Mouse (Mus musculus) neural tube, embryonic 15.5 days (tissue): ENCODE results near the gene Ccin. TPM values are rescaled to one million over a fixed set of nuclear protein-coding genes. Genes with fewer than 3 reads are reported as not detected.
A peak's percentile ranks its signal among the peaks of the same experiment; 100 is the strongest.

Experiments used
- ATAC-seq: fragments of 200-750 bp; cut with Nextera tagmentation; 2 replicates; pipeline ENCODE4 v1.8.0; 2017; ENCODE audit warnings: mild to moderate bottlenecking, moderate TSS enrichment, moderate library complexity; ENCODE audit not compliant: low FRiP score
- H3K27ac ChIP-seq: fragments of 300-500 bp; sonication (generic); replicated peaks from 2 replicates; pipeline ENCODE4 v1.5.1; 2015; ENCODE audit warnings: mild to moderate bottlenecking, inconsistent platforms
- H3K27me3 ChIP-seq: fragments of 300-500 bp; sonication (generic); replicated peaks from 2 replicates; pipeline ENCODE4 v1.6.1; 2015; ENCODE audit warnings: inconsistent platforms
- H3K36me3 ChIP-seq: fragments of 300-500 bp; sonication (generic); 2 replicates; pipeline ENCODE4 v1.6.1; 2015; ENCODE audit warnings: inconsistent platforms
- H3K4me1 ChIP-seq: fragments of 300-500 bp; sonication (generic); 2 replicates; pipeline ENCODE4 v1.6.1; 2015; ENCODE audit warnings: inconsistent platforms
- H3K4me2 ChIP-seq: fragments of 300-500 bp; sonication (generic); 2 replicates; pipeline ENCODE4 v1.6.1; 2015; ENCODE audit warnings: inconsistent platforms, mild to moderate bottlenecking, moderate library complexity
- H3K4me3 ChIP-seq: fragments of 300-500 bp; sonication (generic); replicated peaks from 2 replicates; pipeline ENCODE4 v1.5.1; 2015; ENCODE audit warnings: mild to moderate bottlenecking, inconsistent platforms
- H3K9ac ChIP-seq: fragments of 300-500 bp; sonication (generic); replicated peaks from 2 replicates; pipeline ENCODE4 v1.6.1; 2015; ENCODE audit warnings: mild to moderate bottlenecking, inconsistent platforms
- H3K9me3 ChIP-seq: fragments of 300-500 bp; sonication (generic); replicated peaks from 2 replicates; pipeline ENCODE4 v1.6.1; 2016; ENCODE audit warnings: inconsistent platforms
- WGBS: fragments of 180-500 bp; shearing (Covaris S2); methylation state at CpG from one replicate; pipeline ENCODE4 v1.1.7; 2015; ENCODE audit warnings: mixed read lengths; 5-methylcytosine and 5-hydroxymethylcytosine counted together
- polyA plus RNA-seq: library from polyadenylated mRNA; unstranded; fragments of >200 nt; fragmentation: Nextera tagmentation; extraction: Ambion mirVana; gene quantifications from 2 replicates; pipeline ENCODE4 v1.2.1, GENCODE M21; 2015

Gene Ccin
- polyA plus RNA-seq, result not detected in 2 replicates

DNA sequence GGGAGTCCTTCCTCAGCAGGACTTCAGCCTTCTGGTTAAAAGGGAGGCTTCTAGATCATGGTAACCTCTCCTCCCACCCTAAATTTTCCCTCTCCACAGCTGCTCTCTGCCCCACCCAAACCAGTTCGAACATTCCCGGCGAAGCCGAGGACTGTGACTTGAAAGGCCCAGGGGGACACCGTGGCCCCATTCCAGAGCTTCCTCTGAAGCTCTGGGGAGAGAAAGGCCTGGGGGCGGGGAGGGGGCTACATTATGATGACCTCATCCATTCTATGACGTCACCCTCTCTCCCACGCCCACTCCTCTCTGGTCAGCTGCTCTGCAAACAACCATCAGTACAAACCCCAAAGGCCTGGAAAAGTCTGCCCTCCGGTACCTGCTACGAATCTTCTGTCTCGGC is at the start of gene Ccin:
Gene Ccin, plus strand, starts transcription at position 303 of the 400 bp plus-strand sequence.
- peak within 1 kb of the TSS; percentile 74 for H3K4me2 ChIP-seq
- no peak for ATAC-seq
- H3K27ac ChIP-seq, result no peak within 1 kb of the TSS; the same call in 1 of the 2 replicates
- no peaks in the 10 kb centered on the region for H3K27me3 ChIP-seq
- H3K9me3 ChIP-seq, result no peaks in the 10 kb centered on the region
- 82% methylated on average over 11 of the region's 11 CpGs for WGBS
- no peaks in the 10 kb centered on the region for H3K36me3 ChIP-seq
- H3K9ac ChIP-seq, result peak within 1 kb of the TSS; percentile 45; the same call in 1 of the 2 replicates
- peaks cover 21% of the 10 kb centered on the region for H3K4me1 ChIP-seq
- peak within 1 kb of the TSS; percentile 37 for H3K4me3 ChIP-seq

DNA sequence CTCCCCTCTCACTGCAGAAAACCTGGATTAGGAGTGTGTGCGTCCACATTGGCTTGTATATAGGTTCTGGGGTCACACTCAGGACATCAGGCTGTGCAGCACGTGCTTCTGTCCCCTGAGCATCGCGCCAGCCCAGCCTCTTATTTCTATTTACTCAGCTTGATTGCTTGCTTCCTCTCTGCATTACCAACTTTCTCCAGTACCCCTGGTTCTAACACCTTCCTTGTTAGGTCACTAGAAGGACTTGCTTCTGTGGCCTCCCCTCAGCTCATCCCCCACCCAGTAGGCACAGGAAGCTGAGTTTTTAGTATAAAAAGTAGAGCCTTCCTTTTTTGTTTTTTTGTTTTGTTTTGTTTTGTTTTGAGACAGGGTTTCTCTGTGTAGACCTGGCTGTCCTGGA is 47.1 kb upstream of the Ccin start:
- ATAC-seq, result no peak
- 86% methylated on average over 4 of the region's 4 CpGs for WGBS
- no peak overlapping the region for H3K27ac ChIP-seq

DNA sequence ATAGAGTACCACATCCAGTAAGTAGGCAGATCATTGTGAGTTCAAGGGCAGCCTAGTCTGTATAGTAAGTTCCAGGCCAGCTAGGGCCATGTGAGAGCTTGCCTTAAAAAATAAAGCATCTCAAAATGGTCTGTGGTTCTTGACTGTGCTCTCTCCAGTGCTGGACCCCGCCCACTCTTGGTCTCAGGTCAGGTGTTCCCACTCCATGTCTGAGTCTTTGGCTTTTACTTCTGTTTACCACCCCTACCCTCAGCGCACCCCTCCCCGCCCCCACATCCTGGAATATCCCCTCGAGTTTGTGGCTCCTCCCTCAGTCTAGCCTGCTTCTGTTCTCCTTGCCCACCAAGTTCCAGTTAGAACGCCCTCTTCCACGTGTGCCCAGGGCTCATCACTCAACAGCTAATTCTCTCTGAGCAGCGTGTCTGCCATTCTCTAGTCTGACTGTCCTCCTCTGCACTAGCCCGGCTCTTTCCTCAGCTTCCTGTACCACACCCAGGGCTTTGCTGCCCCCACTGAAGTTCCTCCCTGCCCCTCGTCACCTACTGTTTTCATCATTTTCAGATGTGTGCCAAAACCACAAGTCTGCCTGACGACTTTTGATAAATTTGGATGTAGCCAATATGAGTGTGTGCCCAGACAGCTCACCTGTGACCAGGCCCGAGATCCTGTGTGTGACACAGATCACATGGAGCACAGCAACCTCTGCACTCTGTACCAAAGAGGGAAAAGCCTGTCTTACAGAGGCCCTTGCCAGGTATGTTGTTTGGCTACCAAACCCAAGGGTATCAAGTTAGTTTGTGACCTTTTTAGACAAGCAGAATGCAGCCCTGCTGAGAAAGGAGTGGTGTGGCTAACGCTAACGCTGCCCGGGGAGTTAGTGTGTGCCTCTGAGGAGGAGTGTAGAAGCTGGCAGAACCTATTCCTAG is 46.3 kb upstream of the Ccin start:
- no peaks in the 10 kb centered on the region for H3K4me1 ChIP-seq
- no peak overlapping the region for H3K9ac ChIP-seq
- H3K36me3 ChIP-seq, result peaks cover 59% of the 10 kb centered on the region
- no peak overlapping the region for H3K4me3 ChIP-seq
- H3K4me2 ChIP-seq, result no peak overlapping the region
- no peaks in the 10 kb centered on the region for H3K9me3 ChIP-seq
- ATAC-seq, result no peak
- 80% methylated on average over 14 of the region's 14 CpGs for WGBS
- H3K27ac ChIP-seq, result no peak overlapping the region
- no peaks in the 10 kb centered on the region for H3K27me3 ChIP-seq

More for the DNA sequence above, 47.1 kb upstream of the Ccin start:
- H3K9ac ChIP-seq, result no peak overlapping the region
- peaks cover 59% of the 10 kb centered on the region for H3K36me3 ChIP-seq
- H3K27me3 ChIP-seq, result no peaks in the 10 kb centered on the region
- no peaks in the 10 kb centered on the region for H3K4me1 ChIP-seq
- no peak overlapping the region for H3K4me2 ChIP-seq
- H3K9me3 ChIP-seq, result no peaks in the 10 kb centered on the region
- no peak overlapping the region for H3K4me3 ChIP-seq

DNA sequence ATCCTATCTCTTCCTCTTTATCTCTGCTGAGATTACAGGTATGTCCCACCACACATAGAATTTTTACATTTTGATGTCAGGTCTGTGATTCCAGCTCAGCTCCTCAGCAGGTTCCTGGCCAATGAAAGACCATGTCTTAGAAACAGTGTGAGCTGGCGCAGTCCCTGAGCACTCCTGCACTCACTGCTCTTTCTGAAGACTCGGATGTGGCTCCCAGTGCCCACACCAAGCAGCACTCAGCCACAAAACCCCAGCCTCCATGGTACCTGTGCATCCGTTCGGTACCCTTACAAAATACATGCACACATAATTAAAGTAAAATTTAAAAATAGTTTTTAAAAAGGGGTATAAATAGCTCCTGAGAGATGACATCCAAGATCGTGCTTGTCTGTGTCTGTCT is 42.0 kb upstream of the Ccin start:
- Histone ChIP-seq H3K9ac (no peak overlapping the region), H3K27ac (no peak overlapping the region), H3K4me3 (no peak overlapping the region), H3K4me2 (no peak overlapping the region), H3K36me3 (peaks cover 61% of the 10 kb centered on the region), H3K4me1 (no peaks in the 10 kb centered on the region), H3K9me3 (no peaks in the 10 kb centered on the region), H3K27me3 (no peaks in the 10 kb centered on the region)
- no peak for ATAC-seq
- WGBS, result 93% methylated on average over 5 of the region's 5 CpGs

DNA sequence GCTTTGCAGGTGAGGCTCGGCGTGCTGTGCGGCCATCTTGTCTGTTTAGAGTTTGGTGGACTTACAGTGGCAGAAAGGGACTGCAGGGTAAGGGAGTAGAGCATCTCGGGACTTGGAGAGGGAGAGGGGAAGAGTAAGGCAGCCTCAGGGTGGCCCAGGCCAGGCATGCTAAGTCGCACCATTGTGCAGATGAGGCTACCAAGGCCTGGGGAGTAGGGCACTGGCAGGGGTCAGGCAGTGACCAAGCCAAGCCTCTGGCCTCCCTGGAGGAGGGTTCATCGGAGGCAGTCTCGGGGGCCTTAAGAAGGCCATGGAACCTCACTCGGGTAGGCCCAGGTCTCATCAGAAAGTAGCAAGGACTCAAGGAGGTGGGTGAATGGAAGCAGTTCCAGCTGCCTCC is 40.9 kb upstream of the Ccin start:
- H3K9me3 ChIP-seq, result no peaks in the 10 kb centered on the region
- no peak for ATAC-seq
- no peak overlapping the region for H3K4me3 ChIP-seq
- peaks cover 59% of the 10 kb centered on the region for H3K36me3 ChIP-seq
- no peaks in the 10 kb centered on the region for H3K27me3 ChIP-seq
- no peak overlapping the region for H3K4me2 ChIP-seq
- 90% methylated on average over 8 of the region's 8 CpGs for WGBS
- H3K27ac ChIP-seq, result no peak overlapping the region
- H3K9ac ChIP-seq, result no peak overlapping the region
- H3K4me1 ChIP-seq, result no peaks in the 10 kb centered on the region

DNA sequence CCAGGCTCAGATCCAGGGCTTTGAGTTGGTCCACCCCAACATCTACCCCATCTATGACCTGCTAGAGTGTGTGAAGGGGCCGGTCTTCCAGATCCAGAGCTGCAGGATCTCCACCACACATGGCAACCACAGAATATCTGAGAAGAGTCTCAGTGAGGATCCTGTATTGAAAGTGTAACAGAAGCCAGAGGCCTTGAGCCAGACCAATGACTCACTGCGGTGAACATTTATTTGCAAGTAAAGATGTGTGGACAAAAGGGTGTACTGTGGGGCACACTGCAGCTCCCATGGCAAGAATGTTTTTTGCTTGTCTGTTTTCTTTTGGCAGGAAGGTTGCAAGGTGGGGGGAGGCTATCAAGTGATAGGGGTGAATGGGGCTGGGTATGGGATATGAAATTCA is 35.7 kb upstream of the Ccin start:
- no peak for ATAC-seq
- no peak overlapping the region for H3K4me2 ChIP-seq
- no peak overlapping the region for H3K4me3 ChIP-seq
- no peak overlapping the region for H3K9ac ChIP-seq
- H3K4me1 ChIP-seq, result no peaks in the 10 kb centered on the region
- no peaks in the 10 kb centered on the region for H3K27me3 ChIP-seq
- no peak overlapping the region for H3K27ac ChIP-seq
- H3K36me3 ChIP-seq, result peaks cover 20% of the 10 kb centered on the region
- WGBS, result 95% methylated on average over 2 of the region's 2 CpGs
- no peaks in the 10 kb centered on the region for H3K9me3 ChIP-seq

DNA sequence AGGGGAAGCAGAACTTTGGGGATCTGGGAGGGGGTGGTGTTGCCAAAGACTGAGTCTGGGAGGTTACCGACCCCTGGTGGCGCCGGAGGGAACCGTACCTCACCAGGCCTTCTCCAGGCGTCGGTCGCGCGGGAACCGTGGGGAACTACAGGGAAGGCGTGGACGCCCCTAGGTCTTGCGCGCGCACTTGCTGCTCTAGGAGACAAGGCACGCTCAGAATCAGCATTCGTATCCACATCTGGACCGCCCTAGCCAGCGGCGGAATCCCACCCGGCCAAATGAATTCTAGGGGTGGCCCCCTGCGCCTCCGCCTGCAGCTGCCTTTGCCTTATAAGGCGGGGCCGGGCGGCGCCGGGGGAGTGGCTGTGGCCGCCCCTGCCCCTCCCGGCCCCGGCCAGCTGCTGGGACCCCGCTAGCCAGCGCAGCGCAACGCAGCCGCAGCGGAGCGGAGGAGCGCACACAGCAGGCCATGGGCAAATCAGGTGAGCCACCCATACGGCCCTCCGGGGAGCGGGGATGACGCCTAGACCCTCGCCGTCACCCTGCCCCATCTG is 25.9 kb upstream of the Ccin start, which contains the start of gene Glipr2:
Gene Glipr2, plus strand, starts transcription at position 110 of the 554 bp plus-strand sequence.
- Histone ChIP-seq H3K27ac (peak within 1 kb of the TSS; percentile 81), H3K9ac (peak within 1 kb of the TSS; percentile 61), H3K4me3 (peak within 1 kb of the TSS; percentile 73), H3K27me3 (no peaks in the 10 kb centered on the region), H3K4me2 (peak within 1 kb of the TSS; percentile 97), H3K4me1 (peaks cover 31% of the 10 kb centered on the region), H3K9me3 (no peaks in the 10 kb centered on the region), H3K36me3 (no peaks in the 10 kb centered on the region)
- ATAC-seq, result peak; percentile 86
- WGBS, result under 1% methylated on average over 45 of the region's 45 CpGs

DNA sequence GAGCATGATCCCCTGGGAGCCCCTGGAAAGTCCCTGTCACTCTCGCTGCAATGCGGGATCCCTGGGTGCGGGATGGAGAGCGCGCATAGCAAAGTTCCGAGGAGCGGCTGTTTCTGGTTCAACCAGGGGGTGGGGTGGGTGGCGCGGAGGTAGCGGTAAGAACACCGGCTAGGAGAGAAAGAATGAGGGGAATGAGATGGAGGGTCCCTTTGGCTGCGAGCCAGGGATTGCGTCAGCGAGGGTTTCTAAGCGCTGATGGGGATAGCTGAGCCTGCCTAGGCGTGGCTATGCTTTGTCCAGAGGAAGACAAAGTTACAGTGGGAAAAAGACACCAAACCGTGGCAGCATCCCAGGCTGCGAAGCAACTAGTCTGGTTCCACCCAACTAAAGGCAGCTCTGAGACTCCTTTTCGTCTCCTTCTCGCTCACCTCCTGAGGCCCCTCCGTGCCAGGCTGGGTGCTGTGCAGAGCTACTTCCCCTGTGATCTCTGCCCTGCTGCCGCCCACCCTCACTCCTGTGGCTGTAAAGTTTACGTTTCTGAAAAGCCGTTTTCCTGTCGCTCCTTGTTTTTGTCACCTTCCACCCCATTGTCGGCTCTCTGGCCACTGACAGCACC is 25.3 kb upstream of the Ccin start:
- Histone ChIP-seq H3K9ac (peak overlapping the region; percentile 61), H3K4me3 (peak overlapping the region; percentile 73), H3K4me2 (peak overlapping the region; percentile 97), H3K27me3 (no peaks in the 10 kb centered on the region), H3K36me3 (no peaks in the 10 kb centered on the region), H3K9me3 (no peaks in the 10 kb centered on the region), H3K27ac (peak overlapping the region; percentile 81), H3K4me1 (peaks cover 31% of the 10 kb centered on the region)
- WGBS, result under 1% methylated on average over 26 of the region's 26 CpGs
- ATAC-seq, result peak; percentile 78

DNA sequence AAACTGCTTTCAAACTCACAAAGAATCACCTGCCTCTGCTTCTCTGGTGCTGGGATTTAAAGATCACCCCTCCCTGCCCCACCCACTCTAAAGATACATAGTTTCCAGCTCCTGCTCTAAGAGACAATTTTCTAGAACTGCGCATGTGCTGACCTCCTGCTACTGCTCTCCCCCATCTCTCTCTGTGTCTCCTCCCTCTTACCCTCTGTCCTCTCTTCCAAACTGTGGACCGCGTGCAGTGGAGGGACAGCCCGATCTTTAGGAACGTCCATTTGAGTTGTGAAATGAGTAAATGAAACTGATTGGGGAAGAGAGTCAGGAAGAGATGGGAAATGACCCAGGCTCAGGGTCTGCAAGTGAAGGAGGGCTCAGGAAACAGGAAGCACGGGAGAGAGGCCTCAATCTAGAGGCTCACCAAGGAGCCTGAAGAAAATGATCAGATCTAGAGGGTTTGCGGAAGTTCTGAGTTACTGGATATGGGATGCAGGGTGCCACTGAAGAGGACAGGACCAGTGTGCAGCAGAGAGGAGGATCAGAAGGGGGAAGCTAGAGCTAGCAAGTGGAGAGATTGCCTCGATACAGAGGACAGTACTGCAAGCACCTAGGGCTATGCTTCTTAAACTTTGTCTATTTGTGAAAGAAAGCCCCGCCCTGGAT is 23.6 kb upstream of the Ccin start:
- no peak for ATAC-seq
- H3K4me1 ChIP-seq, result peaks cover 36% of the 10 kb centered on the region
- no peak overlapping the region for H3K4me3 ChIP-seq
- no peak overlapping the region for H3K27ac ChIP-seq
- H3K27me3 ChIP-seq, result no peaks in the 10 kb centered on the region
- no peaks in the 10 kb centered on the region for H3K36me3 ChIP-seq
- 74% methylated on average over 9 of the region's 9 CpGs for WGBS
- peak overlapping the region; percentile 97 for H3K4me2 ChIP-seq
- no peaks in the 10 kb centered on the region for H3K9me3 ChIP-seq
- H3K9ac ChIP-seq, result no peak overlapping the region

DNA sequence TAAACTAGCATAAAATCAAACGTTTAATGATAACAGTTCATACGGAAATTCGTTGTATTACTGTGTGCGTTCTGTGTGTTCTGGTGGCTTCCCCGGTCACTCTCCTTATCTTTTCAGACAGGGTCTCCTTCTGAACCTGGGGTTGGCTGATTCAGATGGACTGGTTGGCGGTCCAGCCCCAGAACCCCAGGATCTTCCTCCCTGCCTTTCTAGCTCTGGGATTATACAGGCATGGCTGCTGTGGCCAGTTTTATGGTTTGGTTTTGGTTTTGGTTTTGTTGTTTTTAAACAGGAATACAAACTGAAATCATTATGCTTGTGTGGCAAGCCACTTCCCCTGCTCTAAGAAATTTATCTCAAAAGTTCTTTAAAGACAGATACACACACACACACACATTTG is 23.1 kb upstream of the Ccin start:
- Histone ChIP-seq H3K9ac (no peak overlapping the region), H3K9me3 (no peaks in the 10 kb centered on the region), H3K36me3 (no peaks in the 10 kb centered on the region), H3K27me3 (no peaks in the 10 kb centered on the region), H3K4me2 (0 out of 2 replicates have a peak overlapping the region, but pooled peaks have one; percentile 97), H3K4me3 (no peak overlapping the region), H3K27ac (no peak overlapping the region), H3K4me1 (peaks cover 36% of the 10 kb centered on the region)
- 95% methylated on average over 6 of the region's 6 CpGs for WGBS
- no peak for ATAC-seq

DNA sequence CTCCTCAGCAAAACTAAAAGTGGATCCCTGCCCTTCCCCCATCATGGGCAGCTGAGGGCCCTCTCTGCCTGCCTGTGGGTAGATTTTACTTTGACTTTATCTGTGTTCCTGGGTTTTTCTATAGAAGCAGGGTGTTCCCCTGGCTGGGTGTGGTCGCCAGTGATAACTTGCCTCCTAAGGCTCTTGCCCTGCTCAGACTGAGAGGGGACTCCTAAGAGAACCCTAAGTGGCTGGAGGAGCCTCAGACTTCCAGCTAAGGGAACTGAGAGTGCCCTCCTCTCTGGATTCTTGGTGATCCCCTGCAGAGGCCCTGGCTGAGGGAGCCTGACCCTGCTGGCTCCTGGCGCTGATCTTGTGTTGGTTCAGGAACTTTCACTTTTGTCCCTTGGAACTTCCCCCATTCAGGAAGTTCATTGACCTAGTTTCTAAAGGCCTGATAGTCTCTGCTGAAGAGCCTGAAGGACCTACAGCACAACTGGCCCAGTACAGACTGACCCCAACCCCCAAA is 18.9 kb upstream of the Ccin start:
- H3K36me3 ChIP-seq, result 0 out of 2 replicates have a peak, but pooled peaks cover 2% of the 10 kb centered on the region
- peaks cover 24% of the 10 kb centered on the region for H3K4me1 ChIP-seq
- H3K4me2 ChIP-seq, result no peak overlapping the region
- no peak overlapping the region for H3K27ac ChIP-seq
- ATAC-seq, result no peak
- H3K9ac ChIP-seq, result no peak overlapping the region
- no peaks in the 10 kb centered on the region for H3K9me3 ChIP-seq
- no peaks in the 10 kb centered on the region for H3K27me3 ChIP-seq
- WGBS, result 58% methylated on average over 2 of the region's 2 CpGs
- H3K4me3 ChIP-seq, result no peak overlapping the region
